Mouse (Mus musculus): ENCODE measurements at regions not wholly inside any gene's neighbourhood (a gene's known extent, or its start where the extent isn't known, plus 50 kb on each side); places are given as distances from the start of the nearest gene placed in this dataset.
A peak's percentile ranks its signal among the peaks of the same experiment; 100 is the strongest.

DNA sequence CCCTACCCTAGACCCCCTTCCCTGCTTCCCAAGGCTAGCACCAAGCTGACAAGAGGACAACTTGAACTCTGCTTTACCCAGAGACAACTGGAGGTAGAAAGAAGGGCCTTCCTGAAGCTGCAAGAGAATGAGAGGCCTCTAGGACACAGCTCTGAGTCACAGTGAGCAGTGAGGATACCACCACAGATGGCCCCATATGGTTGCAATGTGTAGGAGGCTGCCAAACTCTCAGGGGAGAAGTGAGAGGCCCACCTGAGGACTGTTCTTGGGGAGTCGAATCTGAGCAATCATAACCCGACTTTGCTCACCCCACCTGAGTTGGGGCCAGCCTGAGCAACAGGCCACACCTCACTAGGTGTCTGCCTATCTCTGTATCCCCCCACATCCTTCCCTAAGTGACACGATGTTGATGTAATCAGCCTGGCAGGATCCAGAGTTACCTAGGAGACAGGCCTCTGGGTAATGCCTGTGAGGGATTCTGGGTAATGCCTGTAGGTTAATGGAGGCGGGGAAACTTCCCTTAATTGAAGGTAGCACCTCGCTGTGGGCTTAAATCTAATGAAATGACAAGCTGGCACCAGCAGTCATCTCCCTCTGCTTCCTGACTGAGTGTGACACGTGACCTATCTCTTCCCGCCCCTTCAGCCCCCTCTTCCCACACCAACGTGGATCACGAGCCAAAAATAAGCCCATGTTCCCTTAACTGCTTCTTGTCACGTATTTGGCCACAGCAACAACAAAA, 207.7 kb downstream of the Bcl2l11 start:
- H3K4me3 ChIP-seq (ENCODE audit: low read depth, low read length), result no peak overlapping the region
- no peak overlapping the region for H3K27ac ChIP-seq (ENCODE audit: low read depth)
- WGBS, result 42% methylated on average over 10 of the region's 10 CpGs

GRCm38 (mm10) chr2:128334143-128334470, 208.3 kb downstream of the Bcl2l11 start:
- DNase-seq (ENCODE audit: low spot score) (no peak), ATAC-seq (ENCODE audit: insufficient read depth, low read depth) (no peak)
- WGBS, result 44% methylated on average over 2 of the region's 2 CpGs
- H3K4me1 ChIP-seq (ENCODE audit: control insufficient read depth, insufficient read depth), result peaks cover 30% of the 10 kb centered on the region
- H3K36me3 ChIP-seq (replicated peaks; ENCODE audit: control insufficient read depth, insufficient read depth, low read length), result no peaks in the 10 kb centered on the region
- TF ChIP-seq CTCF (IDR thresholded peaks at IDR 0.05; ENCODE audit: low read depth), result no peak
- no peak for TF ChIP-seq EP300 (IDR thresholded peaks at IDR 0.05; ENCODE audit: low read depth)
- no peaks in the 10 kb centered on the region for H3K27me3 ChIP-seq (ENCODE audit: control insufficient read depth, insufficient read depth, low read length)
- no peak overlapping the region for H3K4me2 ChIP-seq (ENCODE audit: low read depth, low read length)
- H3K4me3 ChIP-seq (ENCODE audit: low read depth, low read length), result no peak overlapping the region
- H3K9ac ChIP-seq (replicated peaks; ENCODE audit: low read depth, low read length), result no peak overlapping the region
- H3K27ac ChIP-seq (ENCODE audit: low read depth), result 0 out of 2 replicates have a peak overlapping the region, but pooled peaks have one; percentile 9
- no peaks in the 10 kb centered on the region for H3K9me3 ChIP-seq (replicated peaks; ENCODE audit: control insufficient read depth, low read length)

More for the DNA sequence above, 207.7 kb downstream of the Bcl2l11 start:
- ATAC-seq (ENCODE audit: insufficient read depth, low read depth), result peak; percentile 47; the same call in 1 of the 2 replicates
- TF ChIP-seq EP300 (IDR thresholded peaks at IDR 0.05; ENCODE audit: low read depth) (no peak), CTCF (IDR thresholded peaks at IDR 0.05; ENCODE audit: low read depth) (no peak)
- DNase-seq (ENCODE audit: low spot score), result peak; percentile 30
- H3K27me3 ChIP-seq (ENCODE audit: control insufficient read depth, insufficient read depth, low read length), result no peaks in the 10 kb centered on the region
- no peak overlapping the region for H3K4me2 ChIP-seq (ENCODE audit: low read depth, low read length)
- no peak overlapping the region for H3K9ac ChIP-seq (replicated peaks; ENCODE audit: low read depth, low read length)
- no peaks in the 10 kb centered on the region for H3K36me3 ChIP-seq (replicated peaks; ENCODE audit: control insufficient read depth, insufficient read depth, low read length)
- H3K9me3 ChIP-seq (replicated peaks; ENCODE audit: control insufficient read depth, low read length), result no peaks in the 10 kb centered on the region
- H3K4me1 ChIP-seq (ENCODE audit: control insufficient read depth, insufficient read depth), result peaks cover 24% of the 10 kb centered on the region

- Histone ChIP-seq H3K9me3 (replicated peaks; ENCODE audit: control insufficient read depth, low read length) (no peaks in the 10 kb centered on the region), H3K36me3 (replicated peaks; ENCODE audit: control insufficient read depth, insufficient read depth, low read length) (no peaks in the 10 kb centered on the region), H3K9ac (replicated peaks; ENCODE audit: low read depth, low read length) (no peak overlapping the region), H3K27me3 (ENCODE audit: control insufficient read depth, insufficient read depth, low read length) (no peaks in the 10 kb centered on the region), H3K4me2 (ENCODE audit: low read depth, low read length) (no peak overlapping the region), H3K4me3 (ENCODE audit: low read depth, low read length) (no peak overlapping the region), H3K27ac (ENCODE audit: low read depth) (0 out of 2 replicates have a peak overlapping the region, but pooled peaks have one; percentile 9), H3K4me1 (ENCODE audit: control insufficient read depth, insufficient read depth) (peaks cover 38% of the 10 kb centered on the region)
- DNase-seq (ENCODE audit: low spot score) (no peak), ATAC-seq (ENCODE audit: insufficient read depth, low read depth) (no peak)
- TF ChIP-seq EP300 (IDR thresholded peaks at IDR 0.05; ENCODE audit: low read depth), result no peak
- TF ChIP-seq CTCF (IDR thresholded peaks at IDR 0.05; ENCODE audit: low read depth), result no peak
- WGBS, result 65% methylated on average over 6 of the region's 7 CpGs
Measured at GRCm38 (mm10) chr2:128334757-128335500, 209.1 kb downstream of the Bcl2l11 start.

DNA sequence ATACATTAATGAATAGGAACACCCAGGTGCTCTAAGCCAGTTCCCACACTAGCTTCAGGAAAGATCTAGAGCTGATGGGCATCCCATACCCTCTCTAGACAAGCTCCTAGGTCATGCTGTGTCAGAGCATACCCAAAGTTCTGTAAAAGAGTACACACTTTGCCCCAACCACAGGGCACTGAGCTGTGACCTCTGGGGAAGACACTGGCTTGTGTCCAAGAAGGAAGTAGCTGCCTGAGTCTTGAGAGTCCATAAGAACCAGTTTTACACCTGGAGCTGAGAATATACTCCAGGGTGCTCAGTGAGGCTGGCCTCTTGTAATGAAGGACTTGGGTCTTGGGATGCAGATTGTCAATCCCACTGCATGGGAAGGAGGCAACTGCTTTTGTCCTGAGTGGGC, 211.4 kb downstream of the Bcl2l11 start:
- ATAC-seq (ENCODE audit: insufficient read depth, low read depth) (no peak), DNase-seq (ENCODE audit: low spot score) (no peak)
- no peaks in the 10 kb centered on the region for H3K27me3 ChIP-seq (ENCODE audit: control insufficient read depth, insufficient read depth, low read length)
- TF ChIP-seq CTCF (IDR thresholded peaks at IDR 0.05; ENCODE audit: low read depth) (no peak), EP300 (IDR thresholded peaks at IDR 0.05; ENCODE audit: low read depth) (no peak)
- H3K4me3 ChIP-seq (ENCODE audit: low read depth, low read length), result no peak overlapping the region
- H3K9ac ChIP-seq (replicated peaks; ENCODE audit: low read depth, low read length), result no peak overlapping the region
- no peak overlapping the region for H3K4me2 ChIP-seq (ENCODE audit: low read depth, low read length)
- peaks cover 47% of the 10 kb centered on the region for H3K4me1 ChIP-seq (ENCODE audit: control insufficient read depth, insufficient read depth)
- no peak overlapping the region for H3K27ac ChIP-seq (ENCODE audit: low read depth)
- H3K36me3 ChIP-seq (replicated peaks; ENCODE audit: control insufficient read depth, insufficient read depth, low read length), result no peaks in the 10 kb centered on the region
- no peaks in the 10 kb centered on the region for H3K9me3 ChIP-seq (replicated peaks; ENCODE audit: control insufficient read depth, low read length)

DNA sequence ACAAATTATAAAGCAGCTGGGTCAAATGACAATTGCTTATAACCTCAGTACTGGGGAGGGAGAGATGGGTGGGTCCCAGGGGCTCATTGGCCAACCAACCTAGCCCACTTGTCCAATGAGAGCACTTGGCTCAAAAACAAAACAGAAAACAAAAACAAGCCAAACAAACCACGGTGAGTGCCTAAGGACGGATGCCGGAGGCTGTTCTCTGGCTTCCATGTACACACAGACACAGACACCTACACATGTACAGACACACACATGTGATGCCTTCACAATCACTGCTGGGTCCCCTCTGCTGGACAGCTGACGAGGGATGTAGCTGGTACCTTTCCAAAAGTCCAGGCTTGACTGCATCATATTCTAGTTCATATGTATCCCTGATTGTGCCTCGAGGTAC, 212.0 kb downstream of the Bcl2l11 start:
- no peak for ATAC-seq (ENCODE audit: insufficient read depth, low read depth)
- Histone ChIP-seq H3K27ac (ENCODE audit: low read depth) (peak overlapping the region; percentile 96; the same call in 1 of the 2 replicates), H3K9me3 (replicated peaks; ENCODE audit: control insufficient read depth, low read length) (no peaks in the 10 kb centered on the region), H3K27me3 (ENCODE audit: control insufficient read depth, insufficient read depth, low read length) (no peaks in the 10 kb centered on the region), H3K4me3 (ENCODE audit: low read depth, low read length) (no peak overlapping the region), H3K4me1 (ENCODE audit: control insufficient read depth, insufficient read depth) (peaks cover 47% of the 10 kb centered on the region), H3K9ac (replicated peaks; ENCODE audit: low read depth, low read length) (no peak overlapping the region), H3K4me2 (ENCODE audit: low read depth, low read length) (no peak overlapping the region), H3K36me3 (replicated peaks; ENCODE audit: control insufficient read depth, insufficient read depth, low read length) (no peaks in the 10 kb centered on the region)
- WGBS, result 90% methylated on average over 5 of the region's 5 CpGs
- DNase-seq (ENCODE audit: low spot score), result no peak
- TF ChIP-seq EP300 (IDR thresholded peaks at IDR 0.05; ENCODE audit: low read depth), result no peak
